Mouse (Mus musculus): ENCODE data around the gene Smpd2.

DNA sequence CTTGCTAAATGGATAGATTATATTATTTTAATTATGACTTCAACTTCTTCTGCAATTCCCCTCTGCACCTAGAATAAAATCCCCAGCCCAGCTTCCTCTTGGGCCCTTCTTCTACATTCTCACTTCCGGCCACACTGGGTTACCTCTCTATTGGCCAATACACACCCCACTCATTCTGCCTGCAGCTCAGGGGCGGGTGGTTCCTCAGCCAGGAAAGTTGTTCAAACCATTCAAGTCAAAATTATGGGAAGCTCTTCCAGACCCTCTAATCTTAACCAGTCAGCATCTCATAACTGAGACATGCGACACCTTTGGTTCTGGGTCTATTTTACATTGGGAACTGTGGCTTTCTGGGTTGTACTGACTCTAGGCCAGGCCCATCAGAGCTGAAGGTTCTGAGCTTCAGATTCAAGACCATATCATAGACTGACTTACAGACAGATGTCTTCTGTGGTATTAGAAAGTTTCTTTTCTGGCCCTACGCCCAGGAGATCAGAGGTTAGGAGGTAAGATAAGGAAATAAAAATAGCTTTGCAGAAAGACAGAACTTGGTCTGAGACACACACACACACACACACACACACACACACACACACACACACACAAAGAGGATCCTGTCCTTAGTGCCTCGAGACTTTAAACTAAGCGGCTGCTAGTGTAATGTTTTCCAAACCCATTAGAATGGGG, 16.2 kb downstream of the Smpd2 start:
- TF ChIP-seq CTCF (IDR thresholded peaks at IDR 0.05; ENCODE audit: insufficient read depth, low read length) (no peak), POLR2A (IDR thresholded peaks at IDR 0.05; ENCODE audit: borderline replicate concordance, extremely low read depth, low read depth, low read length) (no peak)
